Mouse (Mus musculus) heart, adult 18-20 months (tissue): Measurements from ENCODE around the gene Golga2. TPM values are rescaled to one million over a fixed set of nuclear protein-coding genes. Genes with fewer than 3 reads are reported as not detected.

Experiments used
- DNase-seq, 2 experiments: peaks; one replicate each; pipeline ENCODE4 v3.0.0; 2021 to 2022; ENCODE audit warnings: mixed read lengths in 1 of 2
- total RNA-seq, 2 experiments: library from RNA; stranded (reverse); gene quantifications; 2 replicates each; pipeline ENCODE4 v1.2.3; 2021

Golga2 gene
- total RNA-seq, 2 experiments from 2014 or later: 67.6 to 75.5 TPM

- DNase-seq: peak; percentile 75 to 87
Observed at GRCm38 (mm10) chr2:32317791-32318417, 30.7 kb downstream of the Golga2 start.

- no peak for DNase-seq
Observed at GRCm38 (mm10) chr2:32318709-32319585, 31.8 kb downstream of the Golga2 start.

GRCm38 (mm10) chr2:32319586-32320580, 32.7 kb downstream of the Golga2 start:
- DNase-seq: peak; percentile 48 to 56

- no peak for DNase-seq
Observed at GRCm38 (mm10) chr2:32320721-32321120, 33.5 kb downstream of the Golga2 start.

- DNase-seq: no peak
Observed at GRCm38 (mm10) chr2:32321591-32322298, 34.6 kb downstream of the Golga2 start.

- no peak for DNase-seq
Observed at GRCm38 (mm10) chr2:32322754-32323741, 35.9 kb downstream of the Golga2 start.

GRCm38 (mm10) chr2:32324322-32324721, 37.1 kb downstream of the Golga2 start:
- DNase-seq: no peak

- DNase-seq: no peak
Observed at GRCm38 (mm10) chr2:32325342-32325741, 38.2 kb downstream of the Golga2 start.

- DNase-seq: no peak
Observed at GRCm38 (mm10) chr2:32327200-32327599, 40.0 kb downstream of the Golga2 start.

GRCm38 (mm10) chr2:32328911-32329460, 41.8 kb downstream of the Golga2 start:
- no peak for DNase-seq

GRCm38 (mm10) chr2:32329531-32329930, 42.3 kb downstream of the Golga2 start:
- DNase-seq: no peak

- no peak for DNase-seq
Observed at GRCm38 (mm10) chr2:32332159-32332558, 45.0 kb downstream of the Golga2 start.

GRCm38 (mm10) chr2:32335888-32336287, 48.7 kb downstream of the Golga2 start:
- no peak for DNase-seq

GRCm38 (mm10) chr2:32339912-32340642, 52.9 kb downstream of the Golga2 start:
- no peak for DNase-seq

GRCm38 (mm10) chr2:32340836-32341633, 53.9 kb downstream of the Golga2 start:
- no peak for DNase-seq

GRCm38 (mm10) chr2:32341634-32341939, 54.4 kb downstream of the Golga2 start:
- no peak for DNase-seq

- DNase-seq: no peak
Observed at GRCm38 (mm10) chr2:32342039-32342438, 54.9 kb downstream of the Golga2 start.

- DNase-seq: peak; percentile 67 to 83
Observed at GRCm38 (mm10) chr2:32342539-32343350, 55.6 kb downstream of the Golga2 start.
